Mouse (Mus musculus) common myeloid progenitor, adult 5-6 weeks (primary cell): ENCODE data around the gene Sfxn4. TPM values are rescaled to one million over a fixed set of nuclear protein-coding genes. Genes with fewer than 3 reads are reported as not detected.
A peak's percentile ranks its signal among the peaks of the same experiment; 100 is the strongest.

Source experiments
- ATAC-seq: replicated peaks from 2 replicates; pipeline ENCODE4 v1.8.0; 2016; ENCODE audit warnings: low read depth, mild to moderate bottlenecking, moderate TSS enrichment, inconsistent platforms; ENCODE audit not compliant: poor library complexity, severe bottlenecking
- total RNA-seq: library from RNA; stranded (forward); fragments of 200-1000, 187-1606 nt; gene quantifications from 2 replicates; pipeline ENCODE4 v1.2.3, GENCODE M21; 2017

The Sfxn4 gene
- total RNA-seq, 1 experiment from 2014 or later, result 3.5 TPM

DNA sequence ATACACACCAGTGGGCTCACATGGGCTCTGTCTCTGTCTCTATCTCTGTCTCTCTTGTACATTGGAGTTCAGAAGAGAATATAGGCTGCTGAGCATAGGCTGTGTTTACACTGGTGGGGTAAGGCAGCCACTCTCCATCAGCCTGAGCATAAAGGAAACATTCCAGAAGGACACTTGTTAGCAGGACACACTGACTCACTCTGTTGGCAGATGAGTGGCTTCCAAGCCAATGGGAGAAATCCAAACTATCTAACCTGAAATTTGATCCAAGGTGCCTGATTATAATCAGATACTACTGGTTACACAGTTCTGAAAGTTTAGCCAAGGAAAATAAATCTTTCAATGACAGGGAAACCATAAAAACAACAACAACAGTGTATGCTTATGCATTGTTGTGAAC, 15.5 kb downstream of the Sfxn4 start:
- no peak for ATAC-seq

DNA sequence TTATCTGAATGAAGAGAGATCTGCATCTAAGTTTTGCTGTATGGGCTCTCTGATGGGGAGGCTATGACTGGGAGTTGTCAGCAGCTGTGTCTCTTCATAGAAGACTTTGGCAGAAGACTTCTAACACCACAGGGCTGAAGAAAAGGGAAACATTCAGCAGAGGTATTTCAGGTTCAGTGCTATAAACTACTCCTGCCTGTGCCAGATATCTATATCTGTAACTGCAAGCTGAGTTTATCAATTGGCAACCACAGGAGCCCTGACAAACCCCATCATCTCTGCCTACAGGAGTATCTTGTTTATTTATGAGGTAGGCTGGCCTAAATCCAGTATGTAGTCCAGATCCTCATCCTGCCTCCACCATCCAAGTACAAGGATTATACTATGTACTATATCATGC, 18.0 kb downstream of the Sfxn4 start:
- ATAC-seq, result peak; percentile 47; the same call in 1 of the 2 replicates

DNA sequence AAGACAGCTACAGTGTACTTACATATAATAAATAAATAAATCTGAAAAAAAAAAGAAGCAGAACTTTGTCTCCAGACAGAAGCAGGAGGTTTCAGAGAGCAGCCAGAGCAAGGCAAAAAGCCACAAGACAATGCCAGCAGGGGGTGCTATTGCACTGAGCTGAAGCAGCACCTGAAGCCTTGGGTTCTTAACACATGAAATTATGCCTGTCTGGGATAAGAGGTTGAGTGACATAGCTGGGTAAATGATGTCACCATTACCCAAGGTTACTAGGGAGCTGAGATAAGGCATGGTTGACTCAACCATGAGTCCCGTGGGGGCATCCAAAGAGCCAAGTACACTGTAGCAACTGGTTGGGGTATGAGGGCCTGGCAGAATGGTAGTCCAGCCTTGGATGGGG, 23.5 kb downstream of the Sfxn4 start:
- ATAC-seq, result peak; percentile 95

DNA sequence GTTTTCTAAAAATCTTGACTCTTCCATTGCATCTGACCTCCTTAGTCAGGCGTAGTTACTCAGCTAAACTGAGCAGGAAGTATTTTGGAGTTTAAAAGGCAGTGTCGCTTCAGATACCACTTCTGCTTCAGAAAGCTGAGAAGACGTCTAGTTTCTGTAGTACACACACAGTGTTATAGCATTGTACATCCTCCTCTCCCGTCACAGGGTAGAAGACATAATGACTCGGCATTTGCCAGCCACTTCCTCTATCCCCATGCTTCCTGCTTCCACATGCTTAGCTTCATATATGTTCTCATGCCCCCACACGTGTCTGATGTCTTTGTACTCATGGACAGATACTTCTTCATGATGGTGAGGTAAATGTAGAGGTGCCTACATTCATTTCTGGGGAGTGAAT, 42.6 kb downstream of the Sfxn4 start:
- ATAC-seq, result peak; percentile 98

DNA sequence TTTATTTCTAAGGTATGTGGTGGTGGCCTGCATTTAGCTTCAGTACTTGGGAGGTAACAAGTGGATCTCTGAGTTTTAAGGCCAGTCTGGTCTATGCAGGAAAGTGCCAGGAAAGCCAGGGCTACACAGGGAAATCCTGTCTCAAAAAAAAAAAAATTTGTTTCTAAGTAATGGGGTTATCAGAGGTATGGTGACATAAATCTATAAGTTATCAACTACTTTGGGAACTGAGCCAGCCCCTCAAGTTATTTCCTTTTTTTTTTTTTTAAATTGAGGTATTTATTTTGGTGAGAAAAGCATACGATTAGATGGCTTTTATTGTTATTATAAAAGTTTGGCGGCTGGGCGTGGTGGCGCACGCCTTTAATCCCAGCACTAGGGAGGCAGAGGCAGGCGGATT, 48.1 kb downstream of the Sfxn4 start:
- no peak for ATAC-seq

DNA sequence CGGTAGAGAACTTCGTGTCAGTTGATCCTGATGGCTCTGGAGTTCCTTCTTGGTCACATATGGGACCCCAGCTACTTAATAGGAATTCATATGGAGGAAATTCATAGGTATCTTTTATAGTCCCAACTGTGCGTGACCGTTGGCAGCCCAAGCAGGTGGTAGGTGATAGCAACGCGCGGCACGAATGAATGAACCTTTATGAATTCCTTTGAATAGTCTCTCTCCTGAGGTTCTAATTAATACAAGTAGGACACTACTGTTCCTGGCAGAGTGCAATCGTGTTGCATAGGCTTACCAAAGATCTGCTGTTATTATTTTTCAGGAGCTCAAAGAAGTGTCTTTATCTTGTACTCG, 49.3 kb downstream of the Sfxn4 start:
- no peak for ATAC-seq

DNA sequence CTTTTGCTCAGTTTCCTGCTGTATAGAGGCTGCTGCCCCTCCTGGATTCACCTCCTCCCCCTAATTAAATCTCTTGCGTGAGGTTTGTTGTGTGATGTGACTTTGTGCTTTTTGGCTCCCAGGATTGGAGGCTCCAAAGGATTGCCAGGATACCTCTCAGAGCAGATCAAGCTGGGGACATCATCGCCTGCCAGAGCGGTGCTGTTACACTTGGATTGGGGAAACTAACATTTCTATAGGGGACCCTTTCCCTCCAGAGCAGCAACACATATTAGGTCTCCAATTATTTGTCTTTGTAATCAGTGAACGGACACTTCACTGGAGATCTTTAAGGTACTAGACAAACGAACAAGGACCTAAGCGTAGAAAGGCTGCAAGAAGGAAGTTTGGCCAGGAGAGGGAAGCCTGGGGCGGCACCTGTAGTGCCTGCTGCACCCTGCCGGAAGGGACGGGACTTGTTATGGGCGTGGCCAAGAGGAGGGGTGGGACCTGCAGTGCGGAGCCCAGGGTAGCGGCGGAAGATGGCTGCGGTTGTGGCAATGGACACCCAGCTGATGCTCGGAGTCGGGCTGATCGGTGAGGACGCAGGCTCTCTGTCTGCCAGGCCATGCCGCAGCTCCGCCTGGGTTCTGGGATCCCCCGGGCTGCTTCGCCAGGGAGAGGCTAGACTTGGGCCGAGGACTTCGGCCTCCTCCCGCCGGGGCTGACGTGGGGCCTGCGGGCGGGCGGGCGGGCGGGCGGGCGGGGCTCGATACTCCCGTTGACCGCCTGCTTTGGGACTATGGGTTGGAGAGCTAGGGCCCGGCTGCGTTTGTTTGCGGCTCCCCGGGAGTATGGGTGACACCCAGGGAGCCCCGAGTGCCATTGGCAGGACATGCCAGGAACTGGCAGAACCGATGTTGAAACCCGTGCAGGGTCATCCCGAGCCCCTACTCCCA, 49.9 kb downstream of the Sfxn4 start, which contains the start of gene Fam45a:
TSS of gene Fam45a (plus strand) at position 488 of the 938 bp plus-strand sequence.
- ATAC-seq, result peak; percentile 100

DNA sequence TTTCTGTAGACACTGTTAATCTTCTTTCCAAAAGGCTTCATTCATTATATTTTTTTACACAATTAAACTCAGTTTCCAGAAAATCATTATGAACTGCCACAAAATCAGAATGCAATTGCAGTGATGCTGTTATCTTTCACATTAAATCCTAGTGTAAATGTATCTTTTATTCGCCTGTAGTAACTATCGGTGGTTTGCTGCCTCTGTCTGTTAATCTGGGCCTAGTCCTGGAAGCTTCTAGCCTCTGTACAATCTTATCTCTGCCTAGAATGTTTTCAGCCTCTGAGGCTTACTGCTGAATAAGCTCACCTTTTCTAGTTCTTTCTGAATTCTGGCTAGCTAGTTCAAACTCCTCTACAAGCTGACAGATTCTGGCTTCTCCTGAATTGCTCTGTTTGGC, 51.4 kb downstream of the Sfxn4 start:
- ATAC-seq, result no peak

DNA sequence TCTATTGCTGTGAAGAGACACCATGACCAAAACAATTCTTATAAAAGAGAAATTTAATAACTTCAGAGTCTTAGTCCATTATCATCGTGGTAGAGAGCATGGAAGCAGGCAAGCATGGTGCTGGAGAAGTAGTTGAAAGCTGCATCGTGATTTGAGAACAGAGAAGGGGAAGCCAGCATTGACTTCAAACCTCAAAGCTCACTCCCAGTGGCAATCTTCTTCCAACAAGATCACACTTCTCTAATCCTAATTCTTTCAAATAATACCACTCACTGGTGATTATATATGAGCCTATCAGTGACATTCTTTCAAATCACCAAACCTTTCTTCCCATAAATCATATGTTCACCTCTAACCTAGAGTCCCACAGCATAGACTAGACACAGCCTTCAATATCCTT, 56.4 kb downstream of the Sfxn4 start:
- 0 out of 2 replicates have a peak, but pooled peaks have one; percentile 39 for ATAC-seq

DNA sequence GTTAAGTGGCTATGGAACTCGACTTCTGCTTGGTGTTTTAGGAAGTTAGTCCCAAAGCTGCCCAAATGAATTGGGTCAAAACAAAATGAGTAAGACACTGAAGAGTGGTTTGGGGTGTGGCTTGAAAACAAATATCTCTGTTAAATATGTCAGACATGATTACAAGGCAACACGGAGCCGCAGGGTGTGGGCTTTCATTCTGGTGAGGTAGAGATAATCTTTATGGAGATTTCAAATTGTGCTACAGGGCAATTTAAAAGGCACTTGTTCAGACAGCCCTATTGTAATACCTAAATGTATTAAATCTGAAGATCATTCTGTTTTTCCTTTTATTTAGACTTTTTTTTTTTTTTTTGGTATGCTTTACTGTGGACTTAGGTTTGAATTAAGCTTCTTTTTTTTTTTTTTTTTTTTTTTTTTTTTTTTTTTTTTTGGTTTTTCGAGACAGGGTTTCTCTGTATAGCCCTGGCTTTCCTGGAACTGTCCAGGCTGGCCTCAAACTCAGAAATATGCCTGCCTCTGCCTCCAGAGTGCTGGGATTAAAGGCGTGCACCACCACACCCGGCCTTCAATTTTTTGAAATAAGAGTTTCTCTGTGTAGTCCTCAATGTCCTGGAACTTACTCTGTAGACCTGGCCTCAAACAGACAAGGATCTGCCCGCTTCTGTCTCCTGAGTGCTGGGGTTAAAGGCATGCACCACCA, 61.3 kb downstream of the Sfxn4 start:
- peak; percentile 93 for ATAC-seq

DNA sequence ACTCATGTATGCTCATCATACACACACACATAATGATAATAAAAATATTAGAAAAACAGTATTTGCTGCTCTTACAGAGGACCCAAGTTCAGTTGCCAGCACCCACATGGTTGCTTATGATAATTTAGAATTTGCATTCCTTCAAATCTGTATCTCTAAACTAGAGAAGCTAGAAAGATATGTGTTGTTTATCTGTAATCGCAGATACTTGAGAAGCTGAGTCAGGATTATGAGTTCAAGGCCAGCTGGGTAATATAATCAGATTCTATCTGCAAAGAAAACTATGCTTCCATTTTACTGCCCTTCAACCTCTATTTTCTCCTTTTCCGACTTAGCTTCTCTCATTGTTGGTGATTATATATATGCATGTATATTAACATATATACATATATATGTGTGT, 63.9 kb downstream of the Sfxn4 start:
- ATAC-seq, result no peak

DNA sequence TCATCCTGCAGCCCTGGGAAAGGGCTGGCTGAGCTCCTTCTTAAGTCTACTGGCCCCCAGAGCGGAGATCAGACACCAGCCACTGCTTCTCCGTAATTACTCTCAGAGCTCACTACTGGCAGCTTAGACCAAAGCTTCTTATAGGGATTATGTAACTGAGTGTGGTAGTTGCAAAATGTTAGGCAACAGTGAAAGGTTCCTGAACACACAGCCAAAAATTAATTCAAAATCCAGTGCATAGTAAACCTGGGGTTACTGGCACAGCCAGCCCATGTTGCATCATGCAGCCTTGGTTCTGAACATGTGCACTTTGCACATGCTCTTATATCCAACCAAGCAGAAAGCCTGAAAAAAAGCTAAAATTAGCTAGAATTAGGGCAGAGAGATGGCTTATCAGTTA, 66.0 kb downstream of the Sfxn4 start:
- 0 out of 2 replicates have a peak, but pooled peaks have one; percentile 5 for ATAC-seq

DNA sequence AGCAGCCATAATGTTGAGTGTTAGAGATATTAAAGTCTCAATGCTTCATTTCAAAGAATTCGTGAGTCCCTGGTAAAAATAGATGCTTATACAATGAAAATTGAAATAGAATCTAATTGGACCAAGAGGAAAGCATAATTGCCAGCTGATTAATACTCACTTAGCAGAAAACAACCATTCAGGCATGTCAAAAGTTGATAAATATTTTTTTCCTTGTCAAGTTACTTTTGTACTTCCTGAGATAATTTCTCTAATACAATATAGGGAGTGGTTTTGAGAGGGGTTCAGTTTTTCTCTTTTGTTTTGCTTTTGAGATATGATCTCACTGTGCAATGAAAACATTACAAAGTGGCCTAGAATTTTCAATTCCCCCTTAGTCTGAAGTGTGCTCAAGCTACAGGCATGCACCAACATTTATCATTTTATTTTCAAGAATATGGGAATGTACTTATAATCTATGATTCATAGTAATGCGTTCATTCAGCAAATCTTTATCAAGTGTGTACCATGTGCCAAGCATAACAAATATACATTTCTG, 68.0 kb downstream of the Sfxn4 start:
- no peak for ATAC-seq

DNA sequence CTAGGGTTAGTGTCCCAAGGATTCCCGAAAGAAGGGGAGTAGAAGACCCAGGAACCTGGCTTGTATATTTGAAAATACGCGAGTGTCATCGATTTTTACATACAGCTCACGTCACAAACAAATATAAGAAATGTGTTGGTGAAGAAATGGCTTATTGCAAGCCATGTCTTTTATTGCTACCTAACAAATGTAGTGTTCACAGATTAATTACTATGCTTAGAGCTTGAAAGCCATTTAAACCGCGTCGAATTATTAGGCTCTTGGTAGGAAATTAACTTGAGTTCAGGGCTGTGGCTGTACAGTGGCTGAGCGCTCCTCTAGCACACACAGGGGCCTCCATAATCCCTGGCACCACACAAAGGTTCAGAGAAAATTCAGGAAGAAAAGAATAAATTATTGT, 70.1 kb downstream of the Sfxn4 start:
- ATAC-seq, result no peak

DNA sequence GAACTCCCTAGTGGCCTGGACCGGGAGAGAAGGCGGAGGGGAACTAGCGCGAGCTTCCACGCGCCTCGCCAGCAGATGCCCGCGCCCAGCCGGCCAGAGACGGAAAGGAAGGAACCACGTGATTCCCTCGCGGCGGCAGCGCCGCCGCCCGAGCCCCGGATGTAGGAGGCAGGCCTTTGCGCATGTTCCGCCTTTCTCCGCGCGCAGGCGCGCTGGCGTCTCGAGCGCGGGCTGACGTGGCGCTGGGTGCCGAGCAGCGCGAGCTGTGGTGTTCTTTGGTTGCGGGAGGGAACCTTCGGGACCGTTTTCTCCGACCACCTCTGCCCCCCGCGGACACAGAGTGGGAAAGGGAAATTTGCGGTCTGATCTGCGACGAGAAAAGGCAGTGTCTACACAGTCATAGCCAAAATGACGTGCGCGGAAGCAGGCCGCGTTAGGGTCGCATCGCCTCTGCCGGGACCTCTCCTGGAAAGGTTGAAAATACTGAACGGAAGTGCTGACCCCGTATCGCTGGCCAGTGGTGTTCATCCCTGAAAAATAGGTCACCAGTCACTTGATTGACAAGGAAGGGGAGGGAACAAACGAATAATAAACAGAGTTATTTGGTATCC, 70.6 kb downstream of the Sfxn4 start, which contains the start of gene Eif3a:
TSS of gene Eif3a (minus strand) at position 108 of the 611 bp plus-strand sequence.
- peak; percentile 75 for ATAC-seq

DNA sequence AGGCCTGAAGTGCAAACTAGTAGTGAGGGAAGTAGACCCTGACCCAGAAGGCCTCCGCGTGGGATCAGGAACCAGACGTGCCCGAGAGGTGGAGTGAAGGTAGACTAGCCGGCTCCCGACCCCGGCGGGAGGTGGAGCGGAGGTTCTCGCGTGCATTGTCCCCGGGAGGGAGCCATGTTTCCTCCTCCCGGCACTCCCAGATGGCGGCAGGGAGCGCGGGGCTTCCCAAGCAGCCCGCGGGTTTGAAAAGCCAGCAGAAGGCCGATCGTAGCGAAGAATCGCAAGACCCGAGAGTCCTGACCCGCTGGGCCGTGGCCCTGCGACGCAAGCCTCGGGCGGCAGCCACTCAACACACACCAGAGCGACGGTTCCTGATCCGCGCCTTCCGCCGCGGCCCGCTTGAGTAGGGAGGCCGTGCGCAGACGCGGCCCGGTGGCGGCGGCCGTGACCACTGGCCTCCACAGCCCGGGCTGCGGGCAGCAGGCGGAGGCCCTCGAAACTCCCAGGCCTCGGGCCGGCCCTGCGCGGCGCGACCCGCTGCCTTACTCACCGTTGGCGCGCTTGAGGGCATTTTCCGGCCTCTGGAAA, 71.3 kb downstream of the Sfxn4 start:
- peak; percentile 28 for ATAC-seq

DNA sequence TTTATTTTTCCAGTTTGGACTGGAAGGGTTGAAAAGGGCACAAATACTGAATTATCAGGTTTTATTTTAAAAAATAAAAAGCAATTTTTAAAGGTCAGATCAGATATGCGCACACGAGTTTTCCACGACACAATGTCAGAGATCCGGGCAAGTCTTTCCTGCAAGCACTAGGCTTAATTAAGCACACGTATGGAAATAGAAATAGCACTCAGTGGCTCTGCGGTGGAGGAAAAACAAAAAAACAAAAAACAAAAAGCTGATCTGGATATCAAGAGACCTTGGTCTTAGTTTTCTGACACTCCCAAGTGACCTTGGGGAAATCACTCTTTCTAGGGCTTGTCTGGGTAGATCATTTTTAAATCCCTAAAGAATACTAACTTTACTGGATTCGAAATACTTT, 71.8 kb downstream of the Sfxn4 start:
- ATAC-seq, result no peak

DNA sequence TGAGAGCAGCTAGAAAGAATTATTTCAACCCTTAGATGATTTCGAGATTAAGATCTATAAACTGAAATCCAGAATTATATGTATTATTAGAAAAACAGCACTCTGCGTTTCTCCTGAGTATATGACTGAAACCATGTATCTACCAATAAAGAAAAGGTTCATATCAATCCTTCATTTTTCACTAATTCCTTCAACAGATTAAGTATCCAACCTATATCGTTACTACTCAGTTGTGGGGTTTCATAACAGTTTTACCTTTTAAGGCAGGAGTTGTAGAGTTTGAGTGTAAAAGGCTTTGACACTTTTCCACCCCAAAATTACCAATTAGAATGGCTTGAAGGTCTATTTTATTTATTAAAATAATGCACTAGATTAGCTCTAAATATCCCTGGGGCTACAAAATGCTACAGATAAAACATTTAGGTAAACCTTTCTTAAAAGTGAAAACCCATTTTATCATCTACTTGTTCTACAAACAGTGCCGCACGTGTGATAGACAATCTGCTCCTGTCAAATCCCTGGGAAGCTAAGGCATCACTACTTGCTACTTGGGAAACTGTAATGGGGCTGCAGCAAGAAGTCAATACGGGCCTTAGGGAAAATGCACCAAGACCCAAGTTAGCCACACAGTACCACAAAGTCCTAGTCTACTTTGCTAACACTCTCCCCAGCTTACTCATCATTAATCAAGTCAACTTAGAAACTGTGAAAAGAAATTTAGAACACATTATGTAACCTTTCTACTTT, 72.9 kb downstream of the Sfxn4 start:
- no peak for ATAC-seq

DNA sequence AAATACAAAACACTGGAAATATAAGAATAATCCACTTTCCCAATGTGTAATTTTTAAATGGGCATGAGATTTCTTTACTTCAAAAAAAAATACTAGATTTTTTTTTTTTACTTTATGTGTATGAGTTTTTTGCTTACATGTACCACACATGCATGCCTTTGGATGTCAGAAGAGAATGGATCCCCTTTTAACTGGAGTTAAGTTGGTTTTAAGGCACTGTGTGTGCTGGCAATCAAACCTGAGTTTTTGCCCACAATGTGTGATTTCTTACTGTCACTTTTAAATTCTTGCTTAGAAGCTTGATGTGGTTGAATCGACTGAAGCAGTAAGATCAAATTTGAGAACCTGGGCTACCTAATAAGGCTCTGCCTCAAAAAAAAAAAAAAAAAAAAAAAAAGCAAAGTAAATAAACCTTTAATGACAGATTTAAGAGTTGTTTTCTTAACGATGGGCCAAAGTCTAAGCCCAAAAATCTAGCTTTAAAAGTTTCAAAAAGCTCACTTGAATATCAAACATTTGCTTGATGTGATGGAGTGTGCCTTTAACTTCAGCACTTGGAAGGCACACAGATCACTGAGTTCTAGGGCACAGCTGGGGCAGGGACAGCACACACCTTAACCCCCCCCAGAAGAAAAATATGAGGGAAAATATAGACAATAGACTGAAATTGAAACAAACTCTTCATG, 73.7 kb downstream of the Sfxn4 start:
- ATAC-seq, result no peak
